Mouse (Mus musculus) heart, adult 2 months (tissue): ENCODE results near the gene Rph3a. TPM values are rescaled to one million over a fixed set of nuclear protein-coding genes. Genes with fewer than 3 reads are reported as not detected.
A peak's percentile ranks its signal among the peaks of the same experiment; 100 is the strongest.

ENCODE experiments used
- DNase-seq, 2 experiments: peaks; one replicate each; pipeline ENCODE4 v3.0.0; 2021
- H3K27ac ChIP-seq: fragments of 200-600 bp; 2 replicates; pipeline ENCODE4 v1.8.1; 2022
- H3K27me3 ChIP-seq: fragments of 200-500 bp; 2 replicates; pipeline ENCODE4 v1.6.1; 2012; ENCODE audit warnings: mild to moderate bottlenecking, low read length, inconsistent platforms, mixed read lengths; ENCODE audit not compliant: control insufficient read depth, insufficient read depth
- H3K36me3 ChIP-seq: fragments of 200-500 bp; 2 replicates; pipeline ENCODE4 v1.6.1; 2012; ENCODE audit warnings: low read length, inconsistent platforms; ENCODE audit not compliant: control insufficient read depth, insufficient read depth
- H3K4me1 ChIP-seq: fragments of 200-500 bp; 2 replicates; pipeline ENCODE4 v1.6.1; 2011; ENCODE audit warnings: low read length; ENCODE audit not compliant: control insufficient read depth, insufficient read depth
- H3K4me3 ChIP-seq: fragments of 200-600 bp; 2 replicates; pipeline ENCODE4 v1.8.1; 2022
- H3K79me2 ChIP-seq: fragments of 200-500 bp; replicated peaks from 2 replicates; pipeline ENCODE4 v1.6.1; 2012; ENCODE audit warnings: mild to moderate bottlenecking, inconsistent platforms, low read length, moderate library complexity, mixed read lengths; ENCODE audit not compliant: control insufficient read depth, insufficient read depth
- H3K9ac ChIP-seq: fragments of 200-500 bp; 2 replicates; pipeline ENCODE4 v1.6.1; 2012; ENCODE audit warnings: low read depth, mild to moderate bottlenecking, control low read depth, inconsistent platforms, low read length, mixed read lengths
- CTCF ChIP-seq: fragments of 200-600 bp; IDR thresholded peaks from 2 replicates; pipeline ENCODE4 v1.8.1; 2022; ENCODE audit warnings: antibody characterized with exemption, mild to moderate bottlenecking, moderate library complexity
- EP300 ChIP-seq: fragments of 200-500 bp; IDR thresholded peaks from 2 replicates; pipeline ENCODE4 v1.6.1; 2011; ENCODE audit warnings: low read depth, low read length, control low read depth; ENCODE audit not compliant: insufficient read depth
- POLR2A ChIP-seq: fragments of 200-500 bp; IDR thresholded peaks from 2 replicates; pipeline ENCODE4 v1.6.1; 2011; ENCODE audit warnings: mild to moderate bottlenecking, low read depth, low read length, control low read depth; ENCODE audit not compliant: insufficient read depth
- WGBS: fragments of 180-500 bp; shearing (Covaris S2); methylation state at CpG from one replicate; pipeline ENCODE4 v1.1.7; 2018; 5-methylcytosine and 5-hydroxymethylcytosine counted together
- intact Hi-C: fragments of 180-260 bp; cut with DNase I; formaldehyde crosslinking; loops from one replicate; pipeline ENCODE4 v1.15.1; 2025
- polyA plus RNA-seq: library from polyadenylated mRNA; depleted of rRNA; stranded (reverse); fragments of >200 nt; gene quantifications from 2 replicates; pipeline ENCODE4 v1.2.3, GENCODE M21; 2012
- total RNA-seq, 2 experiments: library from RNA; stranded (reverse); gene quantifications; 2 replicates each; pipeline ENCODE4 v1.2.3; 2021

Gene Rph3a
- total and polyA plus RNA-seq, 3 experiments: not detected

DNA sequence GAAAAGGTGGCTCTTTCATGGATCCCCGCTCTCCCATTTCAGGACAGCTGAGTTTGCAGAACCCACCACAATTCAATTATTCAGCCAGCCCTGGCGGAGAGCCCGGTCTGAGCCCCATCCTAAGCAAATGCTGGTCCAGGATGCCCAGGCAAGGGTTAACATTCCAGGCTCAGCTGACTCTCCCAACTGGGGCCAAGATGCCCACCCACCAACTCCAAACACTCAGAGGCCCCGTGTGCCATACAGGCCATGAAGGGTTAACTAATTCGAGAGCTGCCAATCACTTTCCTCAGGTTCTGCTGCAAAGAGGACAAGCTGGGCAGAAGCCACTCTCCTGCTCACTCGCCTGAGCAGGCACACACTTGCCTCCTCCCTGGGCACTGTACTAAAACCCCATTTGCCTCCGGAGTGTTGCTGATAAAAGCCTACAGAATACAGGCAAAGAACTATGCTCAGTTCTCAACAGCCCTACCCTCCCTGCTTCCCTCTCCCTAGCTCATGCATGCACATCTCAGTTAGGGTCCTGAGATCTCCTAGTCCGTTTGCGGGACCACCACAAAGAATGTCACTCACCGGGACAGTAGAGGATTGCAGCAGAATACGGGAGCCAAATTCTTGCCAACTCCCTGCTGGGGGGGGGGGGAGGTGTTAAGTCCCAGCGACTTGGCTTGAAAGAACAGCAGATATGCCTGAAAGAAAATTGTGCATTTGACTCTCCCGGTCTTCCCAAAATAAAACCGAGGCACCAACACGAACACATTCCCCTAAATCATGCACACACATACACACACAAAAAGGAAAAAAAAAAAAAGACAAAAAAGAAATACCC, 1.3 kb downstream of the Rph3a start:
- no peak for TF ChIP-seq CTCF
- TF ChIP-seq EP300: no peak
- no peak for TF ChIP-seq POLR2A
- intact Hi-C loops: no loop called here
- H3K36me3 ChIP-seq: no peaks in the 10 kb centered on the region
- no peak for DNase-seq
- H3K9ac ChIP-seq: no peak overlapping the region
- no peak overlapping the region for H3K4me3 ChIP-seq
- H3K27ac ChIP-seq: no peak overlapping the region
- 16% methylated on average over 15 of the region's 15 CpGs for WGBS
- H3K79me2 ChIP-seq: no peaks in the 10 kb centered on the region
- no peaks in the 10 kb centered on the region for H3K4me1 ChIP-seq
- peaks cover 3% of the 10 kb centered on the region; the same call in 1 of the 2 replicates for H3K27me3 ChIP-seq

DNA sequence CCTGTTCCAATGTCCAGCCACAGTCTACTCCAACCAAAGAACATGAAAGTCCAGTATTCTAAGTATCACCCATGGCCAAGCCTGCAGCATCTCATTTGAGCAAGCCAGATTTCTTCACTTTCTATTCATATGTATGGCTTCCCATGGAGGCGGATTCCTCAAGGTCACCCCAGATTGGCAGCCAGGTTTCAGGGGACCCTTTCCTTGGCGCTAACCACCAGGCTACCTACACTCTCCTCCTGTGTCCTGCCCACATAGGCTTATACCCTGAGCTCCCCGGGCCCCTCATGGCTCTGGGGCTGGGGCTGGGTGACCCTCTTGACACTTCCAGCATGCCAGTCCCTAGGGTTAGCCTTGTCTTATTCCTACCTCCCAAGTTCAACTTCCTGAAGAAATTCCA, 2.3 kb downstream of the Rph3a start:
- H3K79me2 ChIP-seq: no peaks in the 10 kb centered on the region
- no peak overlapping the region for H3K4me3 ChIP-seq
- intact Hi-C loops: no loop called here
- H3K4me1 ChIP-seq: no peaks in the 10 kb centered on the region
- H3K27ac ChIP-seq: no peak overlapping the region
- no peak for DNase-seq
- no peak for TF ChIP-seq POLR2A
- no peak for TF ChIP-seq CTCF
- TF ChIP-seq EP300: no peak
- WGBS: 70% methylated on average over 3 of the region's 3 CpGs
- H3K9ac ChIP-seq: no peak overlapping the region
- no peaks in the 10 kb centered on the region for H3K36me3 ChIP-seq
- peaks cover 3% of the 10 kb centered on the region; the same call in 1 of the 2 replicates for H3K27me3 ChIP-seq

DNA sequence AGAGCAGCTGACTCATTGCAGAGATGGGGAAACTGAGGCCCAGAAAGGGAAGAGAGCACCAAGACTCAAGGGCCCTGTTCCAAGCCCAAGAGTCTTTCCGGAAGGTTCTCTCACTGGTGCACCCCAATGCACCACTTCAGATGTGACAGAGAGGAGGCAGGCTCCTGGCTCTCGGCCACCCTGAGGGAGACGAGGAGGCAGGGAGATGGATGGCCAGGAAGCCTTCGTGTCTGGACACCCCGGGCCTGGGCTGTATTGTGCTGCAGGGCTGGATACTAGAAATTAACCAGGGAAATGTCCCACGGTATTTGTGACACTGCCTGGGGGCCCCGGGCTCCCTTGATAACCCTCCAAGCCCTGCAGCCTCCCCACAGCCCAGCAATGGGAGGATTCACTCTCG, 2.8 kb downstream of the Rph3a start:
- Histone ChIP-seq H3K36me3 (no peaks in the 10 kb centered on the region), H3K27me3 (peaks cover 3% of the 10 kb centered on the region; the same call in 1 of the 2 replicates), H3K9ac (no peak overlapping the region), H3K4me1 (no peaks in the 10 kb centered on the region), H3K4me3 (no peak overlapping the region), H3K27ac (no peak overlapping the region), H3K79me2 (no peaks in the 10 kb centered on the region)
- TF ChIP-seq CTCF (no peak), EP300 (no peak), POLR2A (no peak)
- intact Hi-C loops: no loop called here
- whole genome bisulfite sequencing: 72% methylated on average over 8 of the region's 8 CpGs
- no peak for DNase-seq

DNA sequence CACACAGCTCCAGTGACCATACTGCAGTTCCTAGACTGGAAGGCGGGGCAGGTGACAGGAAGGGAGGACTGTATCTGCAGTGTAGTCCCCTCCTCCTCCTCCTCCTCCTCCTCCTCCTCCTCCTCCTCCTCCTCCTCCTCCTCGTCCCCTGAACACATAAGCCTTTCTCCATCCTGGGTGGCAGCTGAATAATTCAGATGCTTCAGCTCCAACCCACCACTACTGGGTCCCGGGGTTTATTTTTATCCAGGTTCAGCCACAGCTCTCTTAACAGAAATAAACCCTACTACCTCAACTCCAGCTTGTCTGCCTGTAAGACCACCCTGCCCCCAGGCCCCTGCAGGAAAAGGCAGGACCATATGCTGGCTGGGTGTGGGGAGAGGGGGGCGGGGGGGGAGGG, 3.7 kb downstream of the Rph3a start:
- intact Hi-C loops: no loop called here

DNA sequence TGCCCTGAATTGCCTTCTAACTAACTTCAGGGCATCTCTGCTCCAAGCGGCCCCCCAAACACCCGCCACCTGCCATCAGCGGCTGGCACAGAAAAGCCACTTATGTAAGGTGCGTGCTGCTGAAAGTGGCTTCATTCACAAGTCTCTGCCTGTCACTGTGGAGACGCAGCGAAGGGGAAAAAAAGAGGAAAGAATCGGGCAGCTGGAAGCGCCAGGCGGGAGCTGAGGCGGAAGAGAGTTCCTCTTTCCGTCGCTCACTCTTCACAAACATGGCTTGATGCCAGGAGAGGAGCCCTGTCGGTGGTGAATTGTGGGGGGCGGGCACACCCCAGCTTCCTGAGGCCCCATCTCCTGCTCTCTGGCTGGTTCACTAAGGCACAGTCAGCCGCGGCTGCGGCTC, 6.1 kb downstream of the Rph3a start:
- no peak for TF ChIP-seq CTCF
- TF ChIP-seq POLR2A: no peak
- no peak for TF ChIP-seq EP300
- Histone ChIP-seq H3K9ac (no peak overlapping the region), H3K4me1 (no peaks in the 10 kb centered on the region), H3K79me2 (no peaks in the 10 kb centered on the region), H3K27me3 (peaks cover 1% of the 10 kb centered on the region; the same call in 1 of the 2 replicates), H3K36me3 (no peaks in the 10 kb centered on the region), H3K4me3 (no peak overlapping the region), H3K27ac (no peak overlapping the region)
- intact Hi-C loops: no loop called here
- 22% methylated on average over 17 of the region's 17 CpGs for WGBS
- DNase-seq: no peak

More for the DNA sequence above, 3.7 kb downstream of the Rph3a start:
- H3K36me3 ChIP-seq: no peaks in the 10 kb centered on the region
- H3K79me2 ChIP-seq: no peaks in the 10 kb centered on the region
- no peak for TF ChIP-seq EP300
- TF ChIP-seq CTCF: no peak
- no peak for TF ChIP-seq POLR2A
- H3K27ac ChIP-seq: no peak overlapping the region
- H3K4me3 ChIP-seq: no peak overlapping the region
- peaks cover 3% of the 10 kb centered on the region; the same call in 1 of the 2 replicates for H3K27me3 ChIP-seq
- no peak overlapping the region for H3K9ac ChIP-seq
- no peaks in the 10 kb centered on the region for H3K4me1 ChIP-seq
- DNase-seq: no peak
- WGBS: 34% methylated on average over 4 of the region's 4 CpGs

DNA sequence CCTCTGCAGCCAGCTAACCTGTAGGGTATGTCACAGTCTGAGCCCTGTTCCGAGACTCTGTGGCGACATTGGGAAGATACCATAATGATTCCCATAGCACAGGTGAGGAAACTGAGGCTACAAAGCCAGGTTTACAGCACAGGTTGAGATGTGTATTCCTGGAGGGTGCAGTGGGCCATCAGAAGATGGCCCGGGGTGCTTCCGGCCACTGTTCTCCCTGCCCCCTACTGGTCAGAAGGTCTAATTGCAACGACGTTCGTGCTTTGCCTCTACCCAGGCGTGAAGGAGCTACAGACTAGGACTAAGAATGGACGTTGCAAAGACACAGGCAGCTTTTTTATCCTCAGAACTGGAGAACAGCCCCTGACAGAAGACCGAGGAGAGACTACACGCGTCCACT, 10.3 kb downstream of the Rph3a start:
- H3K27ac ChIP-seq: no peak overlapping the region
- H3K79me2 ChIP-seq: no peaks in the 10 kb centered on the region
- H3K27me3 ChIP-seq: peaks cover 1% of the 10 kb centered on the region; the same call in 1 of the 2 replicates
- no peak for DNase-seq
- H3K4me1 ChIP-seq: no peaks in the 10 kb centered on the region
- no peak overlapping the region for H3K9ac ChIP-seq
- no peaks in the 10 kb centered on the region for H3K36me3 ChIP-seq
- intact Hi-C loops: no loop called here
- H3K4me3 ChIP-seq: no peak overlapping the region
- 38% methylated on average over 12 of the region's 12 CpGs for WGBS
- TF ChIP-seq CTCF (peak; percentile 49), POLR2A (no peak), EP300 (no peak)
